Mouse (Mus musculus) intestine, postnatal 0 days (tissue): ENCODE data around the gene Pcnp. TPM values are rescaled to one million over a fixed set of nuclear protein-coding genes. Genes with fewer than 3 reads are reported as not detected.
"Not testable (repeated sequence)": the region's sequence is repeated elsewhere in the genome, so short reads cannot be mapped to it uniquely, and the experiment has no call there.

Experiments
- ATAC-seq: fragments of 200-750 bp; cut with Nextera tagmentation; 2 replicates; pipeline ENCODE4 v1.8.0; 2017; ENCODE audit warnings: mild to moderate bottlenecking, moderate TSS enrichment, moderate library complexity
- H3K27ac ChIP-seq: fragments of 300-500 bp; sonication (generic); 2 replicates; pipeline ENCODE4 v1.5.1; 2014; ENCODE audit warnings: mild to moderate bottlenecking, low read depth, low read length, moderate library complexity
- H3K27me3 ChIP-seq: fragments of 300-500 bp; sonication (generic); replicated peaks from 2 replicates; pipeline ENCODE4 v1.6.1; 2014; ENCODE audit warnings: low read length, mixed read lengths; ENCODE audit not compliant: control insufficient read depth, insufficient read depth
- H3K36me3 ChIP-seq: fragments of 300-500 bp; sonication (generic); 2 replicates; pipeline ENCODE4 v1.6.1; 2014; ENCODE audit warnings: mild to moderate bottlenecking, moderate library complexity; ENCODE audit not compliant: control insufficient read depth, insufficient read depth
- H3K4me1 ChIP-seq: fragments of 300-500 bp; sonication (generic); replicated peaks from 2 replicates; pipeline ENCODE4 v1.6.1; 2014; ENCODE audit warnings: antibody characterized with exemption, low read length, mixed read lengths; ENCODE audit not compliant: control insufficient read depth, insufficient read depth
- H3K4me2 ChIP-seq: fragments of 300-500 bp; sonication (generic); replicated peaks from 2 replicates; pipeline ENCODE4 v1.6.1; 2014; ENCODE audit warnings: low read depth, mild to moderate bottlenecking, moderate library complexity
- H3K4me3 ChIP-seq: fragments of 300-500 bp; sonication (generic); 2 replicates; pipeline ENCODE4 v1.5.1; 2014; ENCODE audit warnings: low read depth, low read length
- H3K9ac ChIP-seq: fragments of 300-500 bp; sonication (generic); 2 replicates; pipeline ENCODE4 v1.6.1; 2014; ENCODE audit warnings: mild to moderate bottlenecking, low read depth, low read length
- H3K9me3 ChIP-seq: fragments of 300-500 bp; sonication (generic); 2 replicates; pipeline ENCODE4 v1.6.1; 2016; ENCODE audit warnings: mixed run types; ENCODE audit not compliant: control insufficient read depth
- CTCF ChIP-seq: sonication (generic); IDR thresholded peaks from 2 replicates; pipeline ENCODE4 v1.5.1; 2016; ENCODE audit warnings: low read depth, mild to moderate bottlenecking, control low read depth, antibody characterized with exemption, moderate library complexity
- WGBS: fragments of 180-500 bp; shearing (Covaris S2); extraction: QIAGEN DNeasy Blood & Tissue Kit; methylation state at CpG from one replicate; pipeline ENCODE4 v1.1.7; 2014; 5-methylcytosine and 5-hydroxymethylcytosine counted together
- polyA plus RNA-seq: library from polyadenylated mRNA; unstranded; fragments of >200 nt; fragmentation: Nextera tagmentation; extraction: Ambion mirVana; gene quantifications from 2 replicates; pipeline ENCODE4 v1.2.1, GENCODE M21; 2015

The Pcnp gene
- 114 TPM in 2 replicates for polyA plus RNA-seq

DNA sequence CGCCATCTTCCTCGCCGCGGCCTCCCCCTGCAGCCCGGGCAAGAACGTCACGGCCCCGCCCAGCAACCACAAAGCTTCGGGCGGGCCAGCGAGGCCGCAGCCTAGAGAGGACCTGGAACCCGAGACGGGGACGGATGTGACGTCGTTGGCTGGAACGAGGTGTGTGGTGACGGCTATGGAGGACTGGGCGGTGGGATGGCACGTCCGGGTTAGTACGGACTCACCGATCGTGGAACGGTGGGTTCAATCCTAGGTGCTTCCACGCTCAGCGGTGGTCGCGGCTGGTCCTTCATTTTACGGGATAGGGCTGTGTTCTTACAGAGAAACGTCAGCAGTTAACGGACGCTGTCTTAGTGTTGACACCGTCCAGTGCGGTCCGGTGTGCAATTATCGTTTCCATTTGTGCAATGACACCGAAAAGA is at the start of gene Pcnp:
TSS of gene Pcnp (minus strand) at position 79 of the 422 bp plus-strand sequence.
- no peaks in the 10 kb centered on the region for H3K27me3 ChIP-seq
- peak within 1 kb of the TSS; percentile 97 for H3K27ac ChIP-seq
- H3K4me2 ChIP-seq = peak within 1 kb of the TSS; percentile 77
- WGBS = under 1% methylated on average over 39 of the region's 39 CpGs
- TF ChIP-seq CTCF = no peak
- peaks cover 17% of the 10 kb centered on the region for H3K36me3 ChIP-seq
- peak within 1 kb of the TSS; percentile 95 for H3K4me3 ChIP-seq
- peak within 1 kb of the TSS; percentile 93 for H3K9ac ChIP-seq
- ATAC-seq = peak; percentile 100
- no peaks in the 10 kb centered on the region for H3K9me3 ChIP-seq
- H3K4me1 ChIP-seq = peaks cover 4% of the 10 kb centered on the region; the same call in 1 of the 2 replicates

GRCm38 (mm10) chr16:56076121-56076869 is 46.8 kb upstream of the Pcnp start:
- H3K9ac ChIP-seq = peak overlapping the region; percentile 66
- peak overlapping the region; percentile 79 for H3K4me3 ChIP-seq
- no peak for TF ChIP-seq CTCF
- peak overlapping the region; percentile 71 for H3K4me2 ChIP-seq
- no peaks in the 10 kb centered on the region for H3K4me1 ChIP-seq
- WGBS = 13% methylated on average over 11 of the region's 11 CpGs
- peak overlapping the region; percentile 84; the same call in 1 of the 2 replicates for H3K27ac ChIP-seq
- H3K27me3 ChIP-seq = no peaks in the 10 kb centered on the region
- no peaks in the 10 kb centered on the region for H3K9me3 ChIP-seq
- ATAC-seq = no peak
- H3K36me3 ChIP-seq = no peaks in the 10 kb centered on the region; the same call in 1 of the 2 replicates

GRCm38 (mm10) chr16:56075222-56076111 is 45.9 kb upstream of the Pcnp start:
- Histone ChIP-seq H3K4me1 (no peaks in the 10 kb centered on the region), H3K27me3 (no peaks in the 10 kb centered on the region), H3K4me2 (peak overlapping the region; percentile 71), H3K36me3 (no peaks in the 10 kb centered on the region; the same call in 1 of the 2 replicates), H3K27ac (peak overlapping the region; percentile 84), H3K4me3 (peak overlapping the region; percentile 79), H3K9ac (peak overlapping the region; percentile 66), H3K9me3 (no peaks in the 10 kb centered on the region)
- peak; percentile 88 for ATAC-seq
- TF ChIP-seq CTCF = no peak
- WGBS = under 1% methylated on average over 52 of the region's 66 CpGs

GRCm38 (mm10) chr16:56074565-56074964 is 45.0 kb upstream of the Pcnp start:
- Histone ChIP-seq H3K4me1 (no peaks in the 10 kb centered on the region), H3K27ac (no peak overlapping the region), H3K27me3 (no peaks in the 10 kb centered on the region), H3K9ac (no peak overlapping the region), H3K4me2 (no peak overlapping the region), H3K9me3 (no peaks in the 10 kb centered on the region), H3K4me3 (no peak overlapping the region; the same call in 1 of the 2 replicates), H3K36me3 (no peaks in the 10 kb centered on the region; the same call in 1 of the 2 replicates)
- no peak for TF ChIP-seq CTCF
- no peak for ATAC-seq
- 76% methylated on average over 5 of the region's 5 CpGs for WGBS

DNA sequence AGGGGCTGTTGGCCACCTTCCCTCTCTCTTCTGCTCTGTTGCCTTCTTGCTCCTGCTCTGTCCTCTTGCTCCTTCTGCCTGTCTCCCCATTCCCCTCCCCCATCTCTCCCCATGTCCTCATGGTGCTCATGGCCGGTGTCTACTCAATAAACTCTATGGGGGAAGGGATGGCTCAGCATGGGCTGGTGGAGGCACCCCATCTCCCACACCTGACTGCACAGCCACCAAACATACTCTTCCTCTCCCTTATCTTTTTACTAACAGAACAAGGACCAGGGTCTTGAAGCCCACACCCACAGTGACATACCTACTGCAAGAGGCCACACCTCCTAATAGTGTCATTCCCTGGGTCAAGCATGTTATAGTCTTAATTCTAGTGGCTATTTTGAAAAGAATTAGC is 44.6 kb upstream of the Pcnp start:
- no peaks in the 10 kb centered on the region; the same call in 1 of the 2 replicates for H3K36me3 ChIP-seq
- H3K9me3 ChIP-seq = no peaks in the 10 kb centered on the region
- no peak overlapping the region for H3K9ac ChIP-seq
- no peak for ATAC-seq
- WGBS = 95% methylated on average over 1 of the region's 1 CpGs
- TF ChIP-seq CTCF = no peak
- H3K4me3 ChIP-seq = no peak overlapping the region
- H3K4me1 ChIP-seq = no peaks in the 10 kb centered on the region
- H3K4me2 ChIP-seq = no peak overlapping the region
- H3K27me3 ChIP-seq = no peaks in the 10 kb centered on the region
- no peak overlapping the region for H3K27ac ChIP-seq

DNA sequence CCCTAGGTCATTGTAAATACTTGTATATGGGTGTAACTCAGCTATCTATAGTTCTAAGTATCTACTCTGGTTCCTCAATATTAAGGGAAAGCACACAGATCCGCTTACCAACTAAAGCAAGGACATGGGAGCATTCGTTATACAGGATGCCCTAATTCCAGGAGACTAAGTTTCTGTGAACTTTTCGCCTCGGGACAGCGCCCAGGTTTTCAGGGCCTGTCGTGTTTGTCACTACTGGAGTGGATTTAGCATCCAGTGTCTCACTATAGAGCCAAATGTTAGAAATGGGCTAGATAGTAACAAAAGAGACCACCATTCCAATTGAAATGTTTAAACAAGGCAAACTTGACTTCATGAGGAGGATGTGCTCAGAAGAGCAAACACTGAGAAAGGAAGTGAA is 43.6 kb upstream of the Pcnp start:
- H3K27ac ChIP-seq, H3K4me3 ChIP-seq, ATAC-seq, H3K27me3 ChIP-seq, H3K4me1 ChIP-seq, H3K4me2 ChIP-seq, H3K9me3 ChIP-seq, H3K36me3 ChIP-seq, H3K9ac ChIP-seq: not testable (repeated sequence)
- WGBS = 93% methylated on average over 6 of the region's 6 CpGs
